Mouse (Mus musculus) midbrain, postnatal 0 days (tissue): ENCODE measurements around the gene Cfap36. TPM values are rescaled to one million over a fixed set of nuclear protein-coding genes. Genes with fewer than 3 reads are reported as not detected.

Experiments
- ATAC-seq: fragments of 200-750 bp; cut with Nextera tagmentation; 2 replicates; pipeline ENCODE4 v1.8.0; 2017; ENCODE audit warnings: moderate number of reproducible peaks, mild to moderate bottlenecking, moderate TSS enrichment, moderate library complexity; ENCODE audit not compliant: low FRiP score
- DNase-seq: peaks from one replicate; pipeline ENCODE4 v3.0.0-alpha.2; 2015; ENCODE audit warnings: low spot score
- H3K27ac ChIP-seq: fragments of 300-500 bp; sonication (generic); 2 replicates; pipeline ENCODE4 v1.5.1; 2014; ENCODE audit warnings: low read depth, mild to moderate bottlenecking, low read length, mixed read lengths
- H3K27me3 ChIP-seq: fragments of 300-500 bp; sonication (generic); 2 replicates; pipeline ENCODE4 v1.6.1; 2014; ENCODE audit warnings: low read length, control low read depth, mixed read lengths; ENCODE audit not compliant: insufficient read depth
- H3K36me3 ChIP-seq: fragments of 300-500 bp; sonication (generic); 2 replicates; pipeline ENCODE4 v1.6.1; 2014; ENCODE audit warnings: low read length, control low read depth, mixed read lengths; ENCODE audit not compliant: insufficient read depth
- H3K4me1 ChIP-seq: fragments of 300-500 bp; sonication (generic); 2 replicates; pipeline ENCODE4 v1.6.1; 2014; ENCODE audit warnings: mild to moderate bottlenecking, control low read depth, antibody characterized with exemption, low read length, mixed read lengths; ENCODE audit not compliant: insufficient read depth
- H3K4me2 ChIP-seq: fragments of 300-500 bp; sonication (generic); 2 replicates; pipeline ENCODE4 v1.6.1; 2014; ENCODE audit warnings: low read depth, mild to moderate bottlenecking, low read length, mixed read lengths; ENCODE audit not compliant: poor library complexity, severe bottlenecking
- H3K4me3 ChIP-seq: fragments of 300-500 bp; sonication (generic); 2 replicates; pipeline ENCODE4 v1.5.1; 2014; ENCODE audit warnings: low read depth, mild to moderate bottlenecking, low read length, moderate library complexity
- H3K9ac ChIP-seq: fragments of 300-500 bp; sonication (generic); replicated peaks from 2 replicates; pipeline ENCODE4 v1.6.1; 2014; ENCODE audit warnings: mild to moderate bottlenecking, low read length, moderate library complexity, mixed read lengths; ENCODE audit not compliant: poor library complexity, severe bottlenecking
- H3K9me3 ChIP-seq: fragments of 300-500 bp; sonication (generic); 2 replicates; pipeline ENCODE4 v1.6.1; 2016; ENCODE audit warnings: low read length, control low read depth
- CTCF ChIP-seq: IDR thresholded peaks from 2 replicates; pipeline ENCODE4 v1.5.1; 2016; ENCODE audit warnings: antibody characterized with exemption, mild to moderate bottlenecking
- WGBS: fragments of 180-500 bp; shearing (Covaris S2); extraction: QIAGEN DNeasy Blood & Tissue Kit; methylation state at CpG from one replicate; pipeline ENCODE4 v1.1.7; 2014; 5-methylcytosine and 5-hydroxymethylcytosine counted together
- polyA plus RNA-seq: library from polyadenylated mRNA; unstranded; fragments of >200 nt; fragmentation: Nextera tagmentation; extraction: Ambion mirVana; gene quantifications from 2 replicates; pipeline ENCODE4 v1.2.1, GENCODE M21; 2015
- total RNA-seq: library from RNA; depleted of rRNA; stranded (reverse); fragments of >200 nt; gene quantifications from 2 replicates; pipeline ENCODE4 v1.2.3, GENCODE M21; 2014; rRNA removed

The Cfap36 gene
- total and polyA plus RNA-seq, 2 experiments from 2014 or later, result 38.2 to 157 TPM

DNA sequence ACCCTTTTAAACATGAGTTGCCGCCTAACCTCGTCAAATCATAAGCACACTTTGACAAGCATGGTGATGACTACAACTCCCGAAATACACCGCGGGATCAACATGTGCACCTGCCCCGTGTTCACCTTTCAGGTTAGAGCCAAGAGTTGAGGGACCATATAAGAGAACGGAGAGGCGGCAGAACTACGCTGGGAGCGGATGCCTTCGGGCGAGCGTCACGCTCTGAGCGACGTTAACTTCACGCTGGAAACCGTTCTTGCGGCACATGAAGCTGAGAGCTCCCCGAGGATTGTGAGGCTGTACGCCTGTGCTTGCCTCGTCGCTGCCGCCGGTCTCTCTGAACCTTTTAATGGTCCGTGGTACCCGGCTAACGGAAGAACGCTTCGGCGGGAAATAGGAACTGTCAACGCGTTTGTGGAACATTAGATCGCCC lies 75.2 kb downstream of the Cfap36 start:
- Histone ChIP-seq H3K9me3 (no peaks in the 10 kb centered on the region), H3K4me1 (peaks cover 5% of the 10 kb centered on the region; the same call in 1 of the 2 replicates), H3K36me3 (no peaks in the 10 kb centered on the region), H3K4me3 (peak overlapping the region; percentile 95), H3K4me2 (peak overlapping the region; percentile 83), H3K9ac (peak overlapping the region; percentile 63), H3K27me3 (no peaks in the 10 kb centered on the region), H3K27ac (peak overlapping the region; percentile 63)
- DNase-seq (peak; percentile 79), ATAC-seq (peak; percentile 68)
- under 1% methylated on average over 34 of the region's 34 CpGs for WGBS
- TF ChIP-seq CTCF, result no peak

Other genes starting within 250 kb of the Cfap36 start
- 52.1 and 61.1 TPM in 2 replicates for gene Pnpt1, start 116.7 kb downstream of the Cfap36 start, total RNA-seq
- 19.8 and 21.1 TPM in 2 replicates for gene Pnpt1, start 116.7 kb downstream of the Cfap36 start, polyA plus RNA-seq
- 31.6 and 49.7 TPM in 2 replicates for gene Ppp4r3b, start 74.5 kb downstream of the Cfap36 start, total RNA-seq
- 49.7 and 52.8 TPM in 2 replicates for gene Ppp4r3b, start 74.5 kb downstream of the Cfap36 start, polyA plus RNA-seq
- gene Ccdc88a, start 126.2 kb upstream of the Cfap36 start, total RNA-seq, result 74.5 and 91.3 TPM in 2 replicates
- 72.8 and 89.2 TPM in 2 replicates for gene Ccdc88a, start 126.2 kb upstream of the Cfap36 start, polyA plus RNA-seq